Mouse (Mus musculus) midbrain, embryonic 16.5 days (tissue): ENCODE data around the gene 0610030E20Rik. TPM values are rescaled to one million over a fixed set of nuclear protein-coding genes. Genes with fewer than 3 reads are reported as not detected.

ENCODE experiments used
- ATAC-seq: fragments of 200-750 bp; cut with Nextera tagmentation; 2 replicates; pipeline ENCODE4 v1.8.0; 2017; ENCODE audit warnings: moderate TSS enrichment
- H3K27ac ChIP-seq: fragments of 300-500 bp; sonication (generic); 2 replicates; pipeline ENCODE4 v1.5.1; 2014; ENCODE audit warnings: mild to moderate bottlenecking, low read length, mixed read lengths
- H3K27me3 ChIP-seq: fragments of 300-500 bp; sonication (generic); 2 replicates; pipeline ENCODE4 v1.6.1; 2014; ENCODE audit warnings: low read depth, low read length, mixed read lengths; ENCODE audit not compliant: control insufficient read depth, insufficient read depth
- H3K36me3 ChIP-seq: fragments of 300-500 bp; sonication (generic); 2 replicates; pipeline ENCODE4 v1.6.1; 2014; ENCODE audit warnings: mild to moderate bottlenecking, low read length, moderate library complexity, mixed read lengths; ENCODE audit not compliant: control insufficient read depth, insufficient read depth
- H3K4me1 ChIP-seq: fragments of 300-500 bp; sonication (generic); 2 replicates; pipeline ENCODE4 v1.6.1; 2014; ENCODE audit warnings: mild to moderate bottlenecking, low read length, mixed read lengths; ENCODE audit not compliant: control insufficient read depth, insufficient read depth
- H3K4me2 ChIP-seq: fragments of 300-500 bp; sonication (generic); 2 replicates; pipeline ENCODE4 v1.6.1; 2014; ENCODE audit warnings: mild to moderate bottlenecking, low read length, mixed read lengths
- H3K4me3 ChIP-seq: fragments of 300-500 bp; sonication (generic); 2 replicates; pipeline ENCODE4 v1.5.1; 2014; ENCODE audit warnings: low read depth, mild to moderate bottlenecking, low read length, moderate library complexity, mixed read lengths
- H3K9ac ChIP-seq: fragments of 300-500 bp; sonication (generic); 2 replicates; pipeline ENCODE4 v1.6.1; 2014; ENCODE audit warnings: low read depth, low read length, mixed read lengths
- H3K9me3 ChIP-seq: fragments of 300-500 bp; sonication (generic); replicated peaks from 2 replicates; pipeline ENCODE4 v1.6.1; 2014; ENCODE audit warnings: mild to moderate bottlenecking, low read length, mixed read lengths; ENCODE audit not compliant: control insufficient read depth, poor library complexity, severe bottlenecking
- WGBS: fragments of 180-500 bp; shearing (Covaris S2); extraction: QIAGEN DNeasy Blood & Tissue Kit; methylation state at CpG from one replicate; pipeline ENCODE4 v1.1.7; 2014; 5-methylcytosine and 5-hydroxymethylcytosine counted together
- polyA plus RNA-seq: library from polyadenylated mRNA; unstranded; fragments of >200 nt; fragmentation: Nextera tagmentation; extraction: Ambion mirVana; gene quantifications from 2 replicates; pipeline ENCODE4 v1.2.1, GENCODE M21; 2015

The 0610030E20Rik gene
- polyA plus RNA-seq, 1 experiment from 2014 or later, result 16.5 TPM

DNA sequence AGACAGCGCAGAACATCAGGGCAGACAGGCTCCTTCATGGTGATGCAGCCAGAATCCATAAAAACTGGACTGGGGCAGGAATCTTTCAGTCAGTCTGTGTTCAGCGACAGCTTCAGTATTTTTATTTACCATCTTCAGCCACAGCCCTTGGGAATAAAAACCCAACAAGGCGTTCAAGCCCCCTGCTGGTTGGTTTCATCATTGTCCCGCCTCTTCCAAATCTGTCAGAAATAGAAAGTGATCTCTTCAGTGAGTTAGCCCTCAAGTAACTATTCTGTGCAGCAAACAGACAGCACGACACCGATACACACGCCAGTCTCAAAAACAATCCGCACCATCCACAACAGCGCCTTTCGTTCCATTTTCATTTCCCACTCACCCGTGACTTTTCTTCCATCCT lies 28.1 kb upstream of the 0610030E20Rik start:
- H3K4me1 ChIP-seq, result no peaks in the 10 kb centered on the region
- no peak overlapping the region for H3K9ac ChIP-seq
- WGBS, result 84% methylated on average over 11 of the region's 11 CpGs
- H3K4me3 ChIP-seq, result no peak overlapping the region
- no peak overlapping the region for H3K4me2 ChIP-seq
- H3K36me3 ChIP-seq, result peaks cover 33% of the 10 kb centered on the region
- H3K27me3 ChIP-seq, result no peaks in the 10 kb centered on the region
- ATAC-seq, result no peak
- H3K9me3 ChIP-seq, result no peaks in the 10 kb centered on the region
- no peak overlapping the region for H3K27ac ChIP-seq

GRCm38 (mm10) chr6:72322936-72323335 lies 24.2 kb upstream of the 0610030E20Rik start:
- H3K4me2 ChIP-seq, result no peak overlapping the region
- H3K36me3 ChIP-seq, result peaks cover 51% of the 10 kb centered on the region
- H3K27ac ChIP-seq, result no peak overlapping the region
- H3K4me3 ChIP-seq, result no peak overlapping the region
- no peaks in the 10 kb centered on the region for H3K4me1 ChIP-seq
- H3K9me3 ChIP-seq, result no peaks in the 10 kb centered on the region
- no peaks in the 10 kb centered on the region for H3K27me3 ChIP-seq
- WGBS, result 91% methylated on average over 3 of the region's 3 CpGs
- no peak for ATAC-seq
- H3K9ac ChIP-seq, result no peak overlapping the region

GRCm38 (mm10) chr6:72323786-72324508 lies 23.2 kb upstream of the 0610030E20Rik start:
- WGBS, result 88% methylated on average over 6 of the region's 6 CpGs
- no peak overlapping the region for H3K4me2 ChIP-seq
- no peaks in the 10 kb centered on the region for H3K4me1 ChIP-seq
- no peaks in the 10 kb centered on the region for H3K9me3 ChIP-seq
- H3K36me3 ChIP-seq, result peaks cover 60% of the 10 kb centered on the region
- H3K4me3 ChIP-seq, result no peak overlapping the region
- no peak overlapping the region for H3K9ac ChIP-seq
- no peak overlapping the region for H3K27ac ChIP-seq
- no peak for ATAC-seq
- H3K27me3 ChIP-seq, result no peaks in the 10 kb centered on the region

GRCm38 (mm10) chr6:72326274-72326673 lies 20.8 kb upstream of the 0610030E20Rik start:
- H3K4me2 ChIP-seq, result no peak overlapping the region
- peaks cover 49% of the 10 kb centered on the region for H3K36me3 ChIP-seq
- H3K27ac ChIP-seq, result no peak overlapping the region
- H3K9ac ChIP-seq, result no peak overlapping the region
- H3K27me3 ChIP-seq, result no peaks in the 10 kb centered on the region
- no peak overlapping the region for H3K4me3 ChIP-seq
- WGBS, result 76% methylated on average over 6 of the region's 6 CpGs
- H3K9me3 ChIP-seq, result no peaks in the 10 kb centered on the region
- no peak for ATAC-seq
- no peaks in the 10 kb centered on the region for H3K4me1 ChIP-seq

DNA sequence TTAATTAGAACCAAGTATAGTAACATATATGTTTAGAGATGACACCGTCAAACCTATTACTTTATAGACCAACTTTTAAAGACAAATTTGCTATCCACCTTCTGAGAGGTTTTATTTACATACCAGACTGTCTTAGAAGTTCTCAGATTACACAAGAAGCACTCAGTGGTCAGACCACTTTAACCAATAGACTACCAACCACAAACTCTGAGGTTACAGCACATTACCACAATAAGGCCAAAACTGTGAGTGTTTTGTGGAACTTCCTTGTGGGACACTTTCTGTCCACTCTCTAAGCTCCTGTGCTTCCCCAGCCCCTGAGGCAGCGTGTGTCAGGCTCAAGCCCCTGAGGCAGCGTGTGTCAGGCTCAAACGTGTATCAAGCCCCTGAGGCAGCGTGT lies 18.1 kb upstream of the 0610030E20Rik start:
- WGBS, result 98% methylated on average over 5 of the region's 5 CpGs
- no peak overlapping the region for H3K4me2 ChIP-seq
- H3K27me3 ChIP-seq, result no peaks in the 10 kb centered on the region
- H3K36me3 ChIP-seq, result peaks cover 56% of the 10 kb centered on the region
- H3K9ac ChIP-seq, result no peak overlapping the region
- no peak overlapping the region for H3K27ac ChIP-seq
- H3K9me3 ChIP-seq, result no peaks in the 10 kb centered on the region
- no peak for ATAC-seq
- H3K4me3 ChIP-seq, result no peak overlapping the region
- no peaks in the 10 kb centered on the region for H3K4me1 ChIP-seq

GRCm38 (mm10) chr6:72330133-72330532 lies 17.0 kb upstream of the 0610030E20Rik start:
- Histone ChIP-seq H3K27me3 (no peaks in the 10 kb centered on the region), H3K9me3 (no peaks in the 10 kb centered on the region), H3K4me2 (no peak overlapping the region), H3K36me3 (peaks cover 54% of the 10 kb centered on the region), H3K27ac (no peak overlapping the region), H3K4me3 (no peak overlapping the region), H3K9ac (no peak overlapping the region), H3K4me1 (no peaks in the 10 kb centered on the region)
- 94% methylated on average over 4 of the region's 4 CpGs for WGBS
- ATAC-seq, result no peak

GRCm38 (mm10) chr6:72333111-72333510 lies 14.0 kb upstream of the 0610030E20Rik start:
- H3K4me2 ChIP-seq, result no peak overlapping the region
- H3K9me3 ChIP-seq, result no peaks in the 10 kb centered on the region
- 81% methylated on average over 5 of the region's 5 CpGs for WGBS
- H3K4me3 ChIP-seq, result no peak overlapping the region
- H3K36me3 ChIP-seq, result peaks cover 51% of the 10 kb centered on the region
- ATAC-seq, result no peak
- H3K4me1 ChIP-seq, result no peaks in the 10 kb centered on the region
- H3K27ac ChIP-seq, result no peak overlapping the region
- no peak overlapping the region for H3K9ac ChIP-seq
- H3K27me3 ChIP-seq, result no peaks in the 10 kb centered on the region

DNA sequence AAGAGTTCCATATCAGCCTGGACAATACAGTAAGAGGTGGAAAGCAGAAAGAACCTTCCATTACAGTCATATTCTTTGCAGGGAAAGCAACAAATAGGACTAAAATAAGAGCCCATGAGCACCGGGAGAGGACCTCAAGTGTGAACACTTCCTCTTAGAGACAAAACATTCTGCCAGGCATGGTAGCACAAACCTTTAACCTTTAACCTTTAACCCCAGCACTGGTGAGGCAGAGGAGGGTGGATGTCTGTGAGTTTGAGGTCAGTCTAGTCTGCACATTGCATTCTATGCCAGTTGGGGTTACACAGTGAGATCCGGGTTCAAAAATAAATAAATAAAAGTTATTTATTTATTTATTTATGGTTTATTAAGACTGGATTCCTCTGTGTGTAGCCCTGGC lies 6.6 kb upstream of the 0610030E20Rik start:
- no peak for ATAC-seq
- Histone ChIP-seq H3K4me3 (no peak overlapping the region), H3K4me2 (no peak overlapping the region), H3K9ac (no peak overlapping the region), H3K27me3 (no peaks in the 10 kb centered on the region), H3K27ac (no peak overlapping the region), H3K9me3 (no peaks in the 10 kb centered on the region), H3K4me1 (peaks cover 13% of the 10 kb centered on the region), H3K36me3 (peaks cover 25% of the 10 kb centered on the region)
- 67% methylated on average over 2 of the region's 2 CpGs for WGBS

DNA sequence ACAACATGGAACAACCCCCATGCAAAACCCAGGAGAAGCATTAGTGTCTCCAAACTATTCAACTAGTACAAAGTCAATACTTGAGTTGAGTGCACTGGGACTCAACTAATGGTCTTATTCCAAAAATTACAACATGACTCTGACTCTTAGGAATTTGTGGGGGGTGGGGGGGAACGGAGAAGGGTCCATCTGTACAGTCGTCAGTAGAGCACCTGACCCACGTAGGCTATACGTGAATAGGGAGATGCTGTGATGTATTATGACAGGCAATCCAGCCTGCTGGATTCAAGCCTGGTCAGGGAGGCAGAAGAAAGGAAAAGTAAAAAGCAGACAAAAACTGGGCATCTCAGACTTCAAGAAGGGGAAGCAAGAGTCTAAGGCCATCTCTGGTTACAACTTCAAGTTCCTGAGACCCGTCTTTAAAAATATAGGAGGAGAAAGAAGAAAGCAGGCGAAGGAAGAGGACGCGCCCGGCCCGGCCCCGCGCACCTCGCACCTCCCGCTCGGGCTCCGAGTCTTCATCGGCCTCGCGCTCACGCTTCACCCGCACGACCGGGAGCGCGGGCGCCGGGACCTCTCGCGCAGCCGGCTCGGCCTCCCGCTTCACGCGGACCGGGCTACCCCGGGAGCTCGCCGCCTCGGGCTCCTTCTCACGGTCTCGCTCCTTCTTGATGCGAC lies 2.6 kb upstream of the 0610030E20Rik start:
- H3K4me1 ChIP-seq, result peaks cover 32% of the 10 kb centered on the region
- H3K9me3 ChIP-seq, result no peaks in the 10 kb centered on the region
- H3K36me3 ChIP-seq, result peaks cover 7% of the 10 kb centered on the region; the same call in 1 of the 2 replicates
- H3K4me3 ChIP-seq, result peak overlapping the region; percentile 94
- peak overlapping the region; percentile 97 for H3K4me2 ChIP-seq
- H3K27ac ChIP-seq, result peak overlapping the region; percentile 80
- H3K9ac ChIP-seq, result peak overlapping the region; percentile 89
- peak; percentile 29; the same call in 1 of the 2 replicates for ATAC-seq
- under 1% methylated on average over 30 of the region's 42 CpGs for WGBS
- H3K27me3 ChIP-seq, result no peaks in the 10 kb centered on the region
